Mouse (Mus musculus) spleen, postnatal 10 days (tissue): ENCODE measurements around the gene Arhgap27.
"Not testable (repeated sequence)": the region's sequence is repeated elsewhere in the genome, so short reads cannot be mapped to it uniquely, and the experiment has no call there.

Experiments used
- DNase-seq, 2 experiments: peaks; one replicate each; pipeline ENCODE4 v3.0.0; 2021 to 2022; ENCODE audit warnings: low spot score in 2 of 2

Gene Arhgap27

DNA sequence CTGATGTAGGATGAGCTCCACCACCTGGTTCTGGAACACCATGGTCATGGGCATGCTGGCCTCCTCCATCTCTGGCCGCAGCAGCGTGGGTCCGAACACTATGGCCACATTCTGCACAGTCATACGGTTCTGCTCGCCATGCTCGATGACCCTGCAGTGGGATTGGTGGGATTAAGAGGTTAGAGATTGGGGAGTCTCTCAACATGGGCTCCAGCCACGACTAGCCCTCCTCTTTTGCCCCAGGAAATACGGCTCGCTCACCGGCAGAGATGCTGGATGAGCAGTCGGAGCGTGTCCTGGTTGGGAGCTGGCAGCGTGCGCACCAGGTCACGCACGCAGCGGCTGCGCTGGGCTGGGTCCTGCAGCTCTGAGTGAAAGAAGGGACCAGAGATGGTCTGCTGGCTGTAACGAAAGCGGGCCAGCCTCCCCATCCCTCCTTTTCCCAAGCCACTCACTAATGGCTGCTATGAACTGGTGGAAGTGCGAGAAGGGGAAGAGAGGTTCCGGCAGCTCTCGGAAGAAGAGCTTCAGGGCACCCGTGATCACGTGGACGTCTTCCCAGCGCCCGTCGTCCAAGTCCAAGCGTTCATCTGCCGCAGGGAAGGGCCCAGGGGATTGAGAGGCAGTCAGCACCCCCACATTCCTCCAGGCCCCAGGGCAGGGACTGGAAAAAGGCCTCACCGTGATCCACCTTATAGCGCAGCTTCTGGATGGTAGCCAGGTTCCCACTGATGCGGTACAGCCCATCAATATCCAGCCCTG lies 30.4 kb downstream of the Arhgap27 start:
- DNase-seq, result no peak

DNA sequence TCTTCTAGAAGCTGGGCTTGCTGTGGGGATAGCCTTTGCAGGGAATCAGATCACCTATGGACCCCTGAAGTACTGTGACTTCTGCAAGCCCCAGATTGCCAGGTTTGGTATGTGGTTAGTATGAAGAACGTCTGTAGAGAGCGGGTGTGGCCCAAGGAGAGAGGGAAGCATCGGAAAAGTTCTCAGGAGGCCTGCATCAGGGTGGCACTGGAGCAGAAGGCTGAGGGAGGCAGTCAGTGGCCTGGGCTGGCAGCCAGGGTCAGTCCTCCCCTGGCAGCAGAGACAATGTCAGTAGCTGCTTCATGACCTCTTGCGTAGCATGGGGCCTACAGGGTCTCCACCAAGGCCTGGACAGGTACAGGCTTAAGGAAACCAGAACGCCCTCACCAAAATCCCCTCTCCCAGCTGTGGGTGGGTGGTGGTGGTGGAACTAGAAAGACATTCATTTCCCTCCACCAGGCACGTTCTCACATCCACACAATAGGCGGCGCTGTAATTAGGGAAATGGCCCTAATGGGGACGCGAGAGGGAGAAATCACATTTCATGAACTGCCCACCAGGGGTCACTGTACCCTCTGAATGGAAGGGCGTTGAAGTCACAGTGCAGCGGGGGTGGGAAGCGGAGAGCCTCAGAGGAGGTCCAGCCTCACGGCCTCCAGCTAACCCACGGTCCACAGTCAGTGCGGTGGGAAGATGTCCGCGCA lies 31.2 kb downstream of the Arhgap27 start:
- peak; percentile 39 to 85 for DNase-seq

DNA sequence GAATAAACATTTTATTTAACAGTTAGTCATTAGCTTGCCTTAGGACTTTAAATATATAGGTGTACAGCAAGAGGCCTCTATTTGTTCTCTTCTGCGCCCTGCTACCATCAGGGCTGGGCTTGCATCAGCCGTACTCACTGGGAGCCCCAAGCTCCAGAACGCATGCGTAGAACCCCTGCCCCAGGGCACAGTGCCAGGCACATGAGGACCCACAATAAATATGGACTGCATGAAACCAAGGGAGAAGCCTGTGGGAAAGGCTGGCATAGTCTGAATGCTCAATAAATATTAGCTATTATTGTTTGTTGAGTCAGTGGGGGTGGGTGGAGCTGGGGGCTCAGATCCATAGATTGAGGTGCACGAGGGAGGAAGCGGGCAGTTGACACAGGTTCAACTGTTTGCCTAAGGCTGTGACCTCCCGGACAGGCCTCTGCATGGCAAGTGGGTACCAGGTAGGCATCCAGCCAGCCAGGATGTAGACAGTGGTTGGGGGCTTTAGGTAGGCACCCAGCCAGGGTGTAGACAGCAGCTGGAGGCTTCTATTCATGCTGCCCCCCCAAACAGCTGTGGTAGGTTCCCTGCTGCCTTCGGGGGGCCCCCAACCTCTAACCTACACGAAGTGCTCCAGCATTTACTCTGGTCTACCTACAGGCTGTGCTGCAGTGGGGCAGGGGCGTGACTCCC lies 31.8 kb downstream of the Arhgap27 start:
- no peak for DNase-seq

DNA sequence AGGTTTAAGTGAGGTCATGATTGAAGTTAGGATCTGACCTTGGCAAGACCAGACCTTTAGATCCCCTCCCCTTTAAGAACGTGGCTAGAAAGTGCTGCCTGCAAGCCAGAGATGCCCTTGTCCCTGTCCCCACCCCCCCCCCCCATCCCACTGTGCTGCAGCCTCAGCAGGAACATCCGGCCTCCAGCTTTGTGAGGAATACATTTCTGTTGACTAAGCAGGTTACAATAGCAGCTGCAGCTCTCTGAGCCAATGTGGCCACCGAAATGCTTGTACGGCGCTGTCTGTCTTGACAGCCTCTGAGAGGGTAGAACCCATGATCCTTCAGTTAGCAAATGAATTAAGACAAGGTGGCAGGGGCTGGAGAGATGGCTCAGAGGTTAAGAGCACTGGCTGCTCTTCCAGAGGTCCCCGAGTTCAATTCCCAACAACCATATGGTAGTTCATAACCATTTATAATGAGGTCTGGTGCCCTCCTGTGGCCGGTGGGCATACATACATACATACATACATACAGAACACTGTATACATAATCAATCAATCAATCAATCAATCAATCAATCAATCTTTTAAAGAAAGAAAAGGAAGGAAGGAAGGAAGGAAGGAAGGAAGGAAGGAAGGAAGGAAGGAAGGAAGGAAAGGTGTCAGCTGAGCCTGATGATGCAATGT lies 32.7 kb downstream of the Arhgap27 start:
- DNase-seq, result peak in 1 of 2 experiments; percentile 41

DNA sequence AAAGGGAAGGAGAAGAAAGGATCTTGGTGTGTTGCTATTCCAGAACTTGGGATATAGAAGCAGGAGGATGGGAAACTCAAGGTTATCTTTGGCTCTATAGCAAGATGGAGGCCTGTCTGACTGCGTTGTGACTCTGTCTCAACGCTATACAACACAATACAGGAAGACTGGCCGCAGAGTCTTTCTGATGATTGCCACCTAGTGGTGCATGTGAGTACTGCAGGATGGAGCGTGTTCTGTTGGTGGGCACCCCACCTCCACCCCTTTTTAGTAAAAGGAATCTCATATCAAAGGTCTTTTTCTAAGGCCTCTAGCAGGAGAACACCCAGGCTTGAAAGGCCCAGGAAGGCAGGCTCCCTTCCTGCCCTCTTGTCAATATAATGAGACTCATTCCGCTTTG lies 36.5 kb downstream of the Arhgap27 start:
- DNase-seq, result peak; percentile 75 to 87

DNA sequence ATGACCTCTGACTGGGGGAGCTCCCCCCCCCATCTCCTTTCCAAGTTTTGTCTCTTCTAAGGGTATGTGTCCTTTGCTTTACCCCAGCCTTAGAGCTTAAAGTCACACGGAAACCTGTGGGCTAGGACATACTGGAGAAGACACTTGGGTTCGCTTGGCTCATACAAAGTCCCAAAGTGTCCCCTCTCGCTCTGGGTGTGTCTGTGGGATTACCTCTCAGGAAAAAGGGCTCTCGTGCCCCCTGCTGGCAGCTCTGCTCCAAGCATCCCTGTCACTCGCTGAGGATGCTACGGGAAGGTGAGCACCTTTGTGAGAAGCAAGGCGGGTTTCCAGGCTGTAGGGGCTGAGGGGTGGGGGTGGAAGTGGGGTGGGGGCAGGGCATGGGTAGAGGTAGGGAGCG lies 38.3 kb downstream of the Arhgap27 start:
- peak in 1 of 2 experiments; percentile 73 for DNase-seq

DNA sequence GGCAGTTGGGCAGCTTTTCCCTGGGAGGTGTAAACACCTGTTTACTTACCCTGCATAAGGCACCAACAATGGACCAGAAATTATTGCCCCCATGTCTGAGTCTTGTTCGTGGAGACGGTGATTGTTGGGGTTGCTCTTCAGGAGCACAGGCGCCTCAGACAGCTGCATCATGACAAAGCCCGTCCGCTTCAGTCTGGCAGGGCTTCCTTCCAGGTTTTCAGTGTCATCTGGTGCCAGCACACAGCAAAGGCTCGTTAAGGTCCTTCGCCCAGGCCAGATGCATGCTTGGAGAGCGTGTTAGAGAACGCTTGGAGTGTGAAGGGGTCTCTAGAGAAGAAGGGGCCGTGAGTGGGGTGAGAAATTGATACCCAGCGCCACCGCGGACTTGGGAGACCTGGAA lies 38.8 kb downstream of the Arhgap27 start:
- no peak for DNase-seq

DNA sequence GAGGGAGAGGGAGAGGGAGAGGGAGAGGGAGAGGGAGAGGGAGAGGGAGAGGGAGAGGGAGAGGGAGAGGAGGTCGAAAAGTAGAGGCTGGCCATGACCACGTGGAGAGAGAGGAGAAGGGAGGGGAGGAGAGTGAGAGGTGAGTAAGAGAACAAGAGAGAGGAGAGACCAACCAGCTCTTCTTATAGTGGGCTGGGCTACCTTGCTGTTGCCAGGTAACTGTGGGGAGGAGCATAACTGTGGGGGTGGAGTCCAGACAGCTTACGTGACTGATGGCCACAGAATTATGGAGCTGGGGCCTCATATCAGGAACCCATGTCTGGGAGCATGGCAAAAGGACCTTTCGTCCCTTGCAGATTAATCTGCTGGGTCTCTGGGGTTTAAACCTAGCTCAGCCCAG lies 40.7 kb downstream of the Arhgap27 start:
- DNase-seq, result not testable (repeated sequence)

DNA sequence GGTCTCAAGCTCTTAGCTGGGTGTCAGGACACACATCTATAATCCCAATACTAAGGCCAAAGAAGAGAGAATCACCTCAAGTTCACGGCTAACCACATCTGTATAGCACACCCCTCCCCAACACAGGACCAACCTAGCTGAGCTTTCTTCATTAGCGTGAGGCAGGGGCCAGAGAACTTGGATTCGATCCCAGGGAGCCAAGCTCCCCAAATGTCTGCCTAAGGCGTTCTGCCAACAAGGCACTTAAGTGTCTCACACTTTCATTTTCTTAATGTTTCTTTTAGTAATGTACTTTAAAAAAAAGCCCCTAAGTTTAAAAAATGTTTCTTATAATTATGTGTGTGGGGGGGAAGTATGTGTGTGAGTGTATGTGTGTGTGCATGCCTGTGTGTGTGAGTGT lies 42.8 kb downstream of the Arhgap27 start:
- no peak for DNase-seq

DNA sequence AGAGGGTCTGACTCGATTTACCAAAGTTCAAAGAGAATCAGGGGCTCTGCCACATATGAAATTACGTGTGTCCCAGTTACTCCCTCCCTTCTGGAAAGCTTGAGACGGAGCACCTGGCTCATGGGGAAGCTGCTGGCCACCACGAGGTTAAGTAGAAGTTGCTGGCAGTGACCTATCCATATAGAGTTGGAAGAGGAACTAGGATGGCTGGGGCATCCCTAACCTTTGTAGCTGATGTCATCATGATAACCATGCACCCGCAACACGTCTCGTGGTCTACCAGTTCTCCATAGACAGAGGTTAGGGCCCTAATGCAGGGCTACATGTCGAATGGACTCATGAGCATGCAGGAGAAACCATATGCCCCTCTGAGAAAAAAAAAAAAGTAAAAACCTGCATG lies 43.3 kb downstream of the Arhgap27 start:
- no peak for DNase-seq

DNA sequence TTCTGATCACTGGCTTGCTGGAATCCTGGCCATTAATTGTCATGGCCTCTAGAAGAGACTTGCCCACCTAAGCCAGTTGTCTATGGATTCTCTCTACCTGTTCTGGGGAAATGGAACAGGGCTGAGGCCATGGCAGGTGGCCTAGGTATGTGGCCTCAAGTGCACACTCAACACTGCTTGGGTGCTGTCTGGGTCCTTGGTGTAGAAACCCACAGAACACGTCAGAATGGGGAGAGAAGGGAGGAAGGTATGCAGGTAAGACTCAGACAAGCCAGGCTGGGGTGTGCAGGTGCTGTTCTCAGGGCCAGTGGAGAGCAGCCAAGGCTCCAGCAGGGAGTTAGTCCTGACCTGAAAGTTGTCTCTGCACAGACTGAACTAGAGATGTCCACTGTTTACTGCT lies 45.5 kb downstream of the Arhgap27 start:
- DNase-seq, result no peak

DNA sequence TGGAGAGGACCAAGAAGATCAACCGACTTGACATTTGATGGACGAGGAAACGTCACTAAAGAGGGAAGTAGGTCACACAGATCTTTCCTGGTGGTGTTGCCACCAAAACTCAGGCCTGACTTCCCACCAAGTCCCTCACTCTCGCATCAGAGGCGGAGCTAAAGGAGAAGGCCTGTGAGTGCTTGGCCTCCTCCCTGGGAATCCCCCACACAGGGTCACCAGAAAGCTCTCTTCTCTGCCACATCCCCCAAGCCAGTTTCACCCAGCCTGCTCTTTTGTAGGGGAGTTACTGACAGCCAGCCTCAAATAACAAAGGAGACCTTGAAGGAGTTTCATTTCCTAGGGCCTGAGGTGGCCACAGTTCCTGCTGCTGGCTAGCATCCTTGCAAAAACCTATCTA lies 48.1 kb downstream of the Arhgap27 start:
- no peak for DNase-seq

DNA sequence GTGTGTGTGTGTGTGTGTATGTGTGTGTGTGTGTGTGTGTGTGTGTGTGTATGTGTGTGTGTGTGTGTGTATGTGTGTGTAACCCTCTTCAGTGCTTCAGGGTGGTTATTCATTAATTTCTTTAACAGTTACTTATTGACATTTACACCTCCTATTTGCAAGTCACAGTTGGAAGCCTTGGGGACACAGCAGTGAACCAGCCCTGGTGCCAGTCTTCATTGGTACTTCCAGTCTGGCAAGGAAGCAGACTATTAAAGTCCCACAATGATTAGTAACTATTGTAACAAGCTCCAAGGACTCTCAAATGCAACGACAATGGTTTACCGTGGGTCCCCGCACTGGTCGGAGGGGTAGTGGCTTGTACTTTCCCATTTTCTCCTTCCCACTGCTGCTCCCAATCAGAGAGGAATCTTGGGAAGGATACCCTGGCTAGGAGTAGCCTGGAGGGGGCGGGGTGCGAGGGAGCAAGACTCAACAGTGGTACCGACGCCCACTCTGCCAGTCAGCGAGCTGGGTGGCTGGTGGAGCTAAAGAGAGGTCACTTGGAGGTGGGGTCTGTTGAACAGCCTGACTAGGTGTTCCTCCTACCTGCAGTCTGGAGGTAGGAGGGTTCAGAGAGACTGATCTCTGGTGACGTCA lies 48.6 kb downstream of the Arhgap27 start:
- no peak for DNase-seq

DNA sequence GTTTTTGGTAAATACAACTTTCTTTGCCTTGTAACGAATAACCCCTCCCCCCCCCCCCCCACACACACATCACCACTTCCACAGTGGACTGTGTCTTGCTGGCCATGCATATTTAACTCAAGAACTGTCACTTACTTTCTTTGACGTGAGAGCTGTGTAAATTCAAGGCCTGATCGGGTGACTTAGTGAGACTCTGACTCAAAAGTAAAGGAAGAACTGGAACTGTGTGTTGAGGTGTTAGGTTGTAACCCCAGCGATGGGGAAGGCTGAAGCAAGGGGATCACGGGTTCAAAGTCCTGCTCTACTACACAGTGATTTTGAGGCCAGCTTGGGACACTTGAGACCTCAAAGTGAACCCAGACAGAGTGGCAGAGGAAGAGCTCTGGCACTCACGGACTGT lies 50.0 kb downstream of the Arhgap27 start:
- no peak for DNase-seq

DNA sequence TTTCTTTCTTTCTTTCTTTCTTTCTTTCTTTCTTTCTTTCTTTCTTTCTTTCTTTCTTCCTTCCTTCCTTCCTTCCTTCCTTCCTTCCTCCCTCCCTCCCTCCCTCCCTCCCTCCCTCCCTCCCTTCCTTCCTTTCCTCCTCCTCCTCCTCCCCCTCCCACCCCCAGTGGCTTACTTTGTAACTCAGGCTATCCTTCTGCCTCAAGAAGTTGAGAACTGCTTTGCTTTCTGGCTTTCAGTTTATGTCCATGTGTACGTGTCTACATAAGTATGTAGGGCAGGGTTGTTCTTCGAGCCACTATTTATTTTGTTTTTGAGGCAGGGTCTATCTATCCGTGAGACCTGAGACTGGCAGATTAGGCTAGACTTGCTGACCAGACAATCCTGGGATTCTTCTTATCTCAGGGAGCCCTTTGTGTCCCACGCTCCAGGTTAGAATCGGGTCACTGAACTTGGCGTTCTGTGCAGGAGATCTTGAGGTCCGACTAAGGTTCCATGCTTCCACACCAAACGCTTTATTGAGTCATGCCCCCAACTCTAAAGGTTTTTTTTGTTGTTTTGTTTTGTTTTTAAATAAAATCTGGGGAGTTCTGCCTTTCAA lies 50.7 kb downstream of the Arhgap27 start:
- no peak for DNase-seq

DNA sequence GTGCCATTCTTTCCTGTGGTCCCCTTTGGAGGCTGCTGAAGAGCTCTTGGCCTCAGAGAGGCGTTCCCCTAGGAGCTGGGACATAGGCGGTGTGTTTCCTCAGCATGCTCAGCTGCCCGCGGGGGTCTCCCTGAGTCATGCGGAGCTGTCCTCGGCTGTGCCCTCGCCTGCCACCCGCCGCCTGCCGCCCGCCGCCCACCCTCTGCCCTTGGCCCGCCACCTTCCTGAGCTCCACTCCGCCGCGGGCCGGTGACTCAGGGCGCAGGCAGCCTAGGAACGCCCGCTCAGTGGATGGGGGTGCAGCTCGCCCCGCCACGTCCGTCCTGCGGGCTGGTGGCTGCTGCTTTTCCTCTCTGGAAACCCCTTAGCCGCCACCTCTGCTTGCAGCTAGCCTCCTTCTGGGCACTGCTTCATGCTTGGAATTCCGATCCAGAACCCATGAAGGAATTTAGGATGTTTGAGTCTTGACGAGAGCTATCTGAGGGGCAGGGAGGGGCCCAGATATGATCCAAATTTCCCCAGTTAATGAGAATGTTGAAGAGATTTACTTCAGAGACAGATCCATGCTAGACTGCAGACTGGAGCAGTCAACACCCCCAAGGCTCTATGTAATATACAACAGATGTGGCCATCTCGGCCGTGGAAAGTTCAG lies 51.4 kb downstream of the Arhgap27 start:
- peak in 1 of 2 experiments; percentile 35 for DNase-seq

DNA sequence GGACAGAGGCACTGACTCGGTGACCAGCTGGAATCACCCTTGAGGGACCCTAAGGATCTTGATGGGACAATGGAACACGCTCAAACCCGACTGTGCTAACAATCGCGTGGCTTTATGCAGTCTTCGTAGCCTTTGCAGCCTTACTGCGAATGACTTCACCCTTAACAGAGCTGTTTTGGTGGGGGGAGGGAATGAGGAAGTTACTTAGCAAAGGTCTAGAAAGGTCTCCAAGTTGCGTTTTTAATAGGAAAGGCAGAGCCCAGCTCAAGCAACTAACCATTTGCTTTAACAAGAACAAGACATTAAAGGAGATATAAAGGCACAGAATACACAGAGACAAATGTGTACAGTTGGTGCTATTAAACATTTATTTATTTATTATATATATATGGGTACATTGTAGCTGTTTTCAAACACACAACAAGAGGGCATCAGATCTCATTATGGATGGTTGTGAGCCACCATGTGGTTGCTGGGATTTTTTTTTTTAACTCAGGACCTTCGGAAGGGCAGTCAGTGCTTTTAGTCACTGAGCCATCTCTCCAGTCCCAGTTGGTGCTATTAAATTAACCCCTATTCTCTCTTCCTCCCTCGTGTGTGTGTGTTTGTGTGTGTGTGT lies 53.4 kb downstream of the Arhgap27 start:
- DNase-seq, result no peak

DNA sequence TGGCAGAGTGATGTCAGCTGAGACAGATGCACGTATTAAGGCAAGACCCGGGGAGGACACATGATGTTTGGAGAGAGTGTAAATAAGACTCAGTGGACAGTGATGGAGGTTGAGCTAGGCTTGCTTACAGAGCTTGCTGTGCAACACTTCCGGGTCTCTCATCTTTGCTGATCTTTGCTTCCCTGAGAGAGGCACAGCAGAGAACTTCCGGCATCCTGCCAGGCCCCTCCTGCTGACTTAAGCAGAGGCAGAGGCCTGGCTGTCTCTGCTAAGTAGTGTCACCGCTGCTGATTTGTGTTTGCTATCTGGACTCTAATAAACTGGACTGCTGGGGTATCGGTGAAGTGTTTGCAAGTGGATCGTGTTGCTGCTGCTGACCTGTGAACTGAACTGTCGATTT lies 55.6 kb downstream of the Arhgap27 start:
- peak in 1 of 2 experiments; percentile 46 for DNase-seq

DNA sequence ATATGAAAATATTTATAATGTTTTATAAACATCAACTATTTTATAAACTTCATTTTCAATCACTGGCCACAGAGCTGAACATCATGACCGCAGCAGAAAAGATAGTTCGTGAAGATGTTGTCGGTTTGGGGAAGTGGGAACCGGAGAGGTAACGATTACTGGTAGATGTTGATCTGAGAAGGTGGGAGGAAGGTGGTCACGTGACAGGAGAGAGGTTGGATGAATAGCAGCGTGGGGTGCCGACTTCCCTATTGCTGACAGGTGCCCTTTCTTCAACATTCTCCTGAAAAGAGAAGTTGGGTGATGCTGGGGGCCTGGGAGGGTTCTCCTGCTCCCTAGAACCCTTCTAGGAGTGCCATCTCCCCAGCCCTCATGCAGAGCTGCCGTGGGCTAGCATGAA lies 59.0 kb downstream of the Arhgap27 start:
- DNase-seq, result peak in 1 of 2 experiments; percentile 37

DNA sequence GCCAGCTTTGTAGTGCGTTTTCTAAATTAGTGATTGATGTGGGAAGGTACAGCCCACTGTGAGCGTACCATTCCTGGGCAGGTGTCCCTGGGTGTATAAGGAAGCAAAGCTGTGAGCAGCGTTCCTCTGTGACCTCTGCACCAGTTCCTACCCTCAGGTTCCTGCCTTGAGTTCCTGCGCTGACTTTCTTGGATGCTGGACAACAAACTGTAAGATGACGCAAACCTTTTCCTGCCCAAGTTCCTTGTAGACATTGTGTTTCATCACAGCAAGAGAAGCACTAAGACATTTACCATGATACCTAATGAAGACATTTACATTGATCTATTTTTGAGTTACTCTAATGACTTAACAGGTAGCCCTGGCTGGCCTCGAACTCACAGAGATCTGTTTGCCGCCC lies 68.7 kb downstream of the Arhgap27 start:
- DNase-seq, result no peak
